Comparison of ENCODE assay signal across 8 mouse cellular contexts in genomic region chr11:68431699-68432360, GRCm38 (mm10). TPM values are rescaled to one million over a fixed set of nuclear protein-coding genes. Genes with fewer than 3 reads are reported as not detected.
A peak's percentile ranks its signal among the peaks of the same experiment; 100 is the strongest.
DNase-seq lines count a peak whose midpoint lies in the region; ATAC-seq and TF ChIP-seq lines count a peak whose summit lies in the region.

Pik3r5 (plus strand) TSS chr11:68432121.

- H3K27me3 ChIP-seq in ES-Bruce4 (ENCODE audit: control insufficient read depth, insufficient read depth, low read length, poor library complexity, severe bottlenecking) = no peaks in the 10 kb centered on the region
- peaks cover 51% of the 10 kb centered on the region for H3K27me3 ChIP-seq in hindbrain, embryonic 10.5 days (ENCODE audit: insufficient read depth, poor library complexity, severe bottlenecking)

- peak; percentile 59 for TF ChIP-seq CTCF in ES-Bruce4 (IDR thresholded peaks at IDR 0.05; ENCODE audit: low read depth, low read length)

- peak; percentile 77 for ATAC-seq in frontal cortex, adult (ENCODE audit: low TSS enrichment)

- no peaks in the 10 kb centered on the region for H3K4me1 ChIP-seq in ES-Bruce4 (ENCODE audit: control insufficient read depth, insufficient read depth, low read length)
- H3K4me1 ChIP-seq in hindbrain, embryonic 10.5 days (replicated peaks) = peaks cover 30% of the 10 kb centered on the region

- no peak for TF ChIP-seq POLR2A in ES-Bruce4 (IDR thresholded peaks at IDR 0.05; ENCODE audit: insufficient read depth, low read length)

- no peak for TF ChIP-seq EP300 in ES-Bruce4 (IDR thresholded peaks at IDR 0.05; ENCODE audit: insufficient read depth, low read depth, low read length)

- no peak within 1 kb of the TSS for H3K27ac ChIP-seq in ES-Bruce4 (ENCODE audit: insufficient read depth, low read length)
- H3K27ac ChIP-seq in hindbrain, embryonic 10.5 days = peak within 1 kb of the TSS; percentile 78

- peak within 1 kb of the TSS; percentile 53 for H3K4me3 ChIP-seq in ES-Bruce4 (ENCODE audit: low read depth, low read length)
- peak within 1 kb of the TSS; percentile 57 for H3K4me3 ChIP-seq in hindbrain, embryonic 10.5 days

- 10% methylated on average over 35 of the region's 35 CpGs for WGBS in hindbrain, embryonic 10.5 days

- H3K9ac ChIP-seq in ES-Bruce4 (ENCODE audit: low read depth, poor library complexity, severe bottlenecking) = peak within 1 kb of the TSS; percentile 45

- peak; percentile 47 for DNase-seq in c-Kit-positive CD71-positive TER-119-negative erythroid progenitor cells, embryonic 14.5 days (ENCODE audit: low read depth)
- peak; percentile 89 for DNase-seq in hindbrain, embryonic 10.5 days (ENCODE audit: low spot score)
- peak; percentile 73 to 80 for DNase-seq in layer of hippocampus, postnatal 10 days (ENCODE audit: low spot score in 2 of 2)
- DNase-seq in lung, postnatal 14 days = peak; percentile 87
- peak; percentile 78 for DNase-seq in ovary, postnatal 36 days (ENCODE audit: low spot score)
- DNase-seq in thymus, postnatal 14 days = peak; percentile 94

- no peaks in the 10 kb centered on the region for H3K9me3 ChIP-seq in ES-Bruce4 (replicated peaks; ENCODE audit: control insufficient read depth, insufficient read depth, low read length, poor library complexity, severe bottlenecking)
- H3K9me3 ChIP-seq in hindbrain, embryonic 10.5 days = no peaks in the 10 kb centered on the region

- H3K36me3 ChIP-seq in ES-Bruce4 (ENCODE audit: control insufficient read depth, insufficient read depth, low read length, poor library complexity, severe bottlenecking) = no peaks in the 10 kb centered on the region
- no peaks in the 10 kb centered on the region for H3K36me3 ChIP-seq in hindbrain, embryonic 10.5 days

RNA-seq across cellular contexts. Expression of gene Pik3r5, which starts in this region (rescaled TPM):
- polyA plus RNA-seq in ES-Bruce4 (2011; ENCODE audit: insufficient read depth, insufficient read length, low read depth, missing spikeins) = 1.7 and 1.8 TPM in 2 replicates
- 0.88 and 1.2 TPM in 2 replicates for polyA plus RNA-seq in hindbrain, embryonic 10.5 days (2016; fragmentation: Nextera tagmentation; extraction: Ambion mirVana)
- 1 to 10 TPM; 1.2 to 1.6 TPM for total RNA-seq in layer of hippocampus, postnatal 10 days (2021)
